Mouse (Mus musculus) embryonic fibroblast, embryonic 13.5 days (primary cell): ENCODE measurements at regions not wholly inside any gene's neighbourhood (a gene's known extent, or its start where the extent isn't known, plus 50 kb on each side); places are given as distances from the start of the nearest gene placed in this dataset.

ENCODE experiments used
- H3K27ac ChIP-seq: 2 replicates; pipeline ENCODE4 v1.5.1; 2012; ENCODE audit warnings: low read length, control low read depth, inconsistent platforms; ENCODE audit not compliant: insufficient read depth
- H3K4me1 ChIP-seq: 2 replicates; pipeline ENCODE4 v1.6.1; 2011; ENCODE audit warnings: low read length; ENCODE audit not compliant: control insufficient read depth, insufficient read depth
- H3K4me3 ChIP-seq: 2 replicates; pipeline ENCODE4 v1.5.1; 2011; ENCODE audit warnings: mild to moderate bottlenecking, control low read depth, low read length; ENCODE audit not compliant: insufficient read depth
- CTCF ChIP-seq: IDR thresholded peaks from 2 replicates; pipeline ENCODE4 v1.5.1; 2011; ENCODE audit warnings: mild to moderate bottlenecking, control low read depth, low read length, moderate library complexity, borderline replicate concordance; ENCODE audit not compliant: insufficient read depth
- POLR2A ChIP-seq: IDR thresholded peaks from 2 replicates; pipeline ENCODE4 v1.6.1; 2011; ENCODE audit warnings: low read depth, mild to moderate bottlenecking, control low read depth, low read length, moderate library complexity

DNA sequence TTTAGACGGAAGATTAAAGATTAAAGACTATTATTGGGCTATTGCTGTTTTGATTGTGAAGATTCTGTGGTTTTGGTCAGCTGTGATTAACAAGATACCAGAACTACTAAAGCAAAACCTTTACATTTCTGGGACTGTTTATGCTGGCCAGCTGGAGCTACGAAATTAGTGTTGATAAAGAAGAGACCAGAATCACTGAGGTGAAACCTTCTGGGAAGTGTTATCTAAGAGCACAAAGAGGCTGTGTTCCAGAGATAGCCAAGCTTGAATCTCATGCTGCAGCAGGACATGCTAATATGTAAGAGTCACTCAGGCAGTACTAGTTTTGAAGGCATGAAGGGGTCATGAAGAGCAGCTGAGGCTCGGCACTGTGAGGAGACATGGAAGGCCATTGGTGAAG, 169.7 kb upstream of the Sema3d start:
- TF ChIP-seq POLR2A (no peak), CTCF (no peak)
- H3K4me3 ChIP-seq: no peak overlapping the region
- H3K27ac ChIP-seq: no peak overlapping the region
- no peaks in the 10 kb centered on the region for H3K4me1 ChIP-seq

DNA sequence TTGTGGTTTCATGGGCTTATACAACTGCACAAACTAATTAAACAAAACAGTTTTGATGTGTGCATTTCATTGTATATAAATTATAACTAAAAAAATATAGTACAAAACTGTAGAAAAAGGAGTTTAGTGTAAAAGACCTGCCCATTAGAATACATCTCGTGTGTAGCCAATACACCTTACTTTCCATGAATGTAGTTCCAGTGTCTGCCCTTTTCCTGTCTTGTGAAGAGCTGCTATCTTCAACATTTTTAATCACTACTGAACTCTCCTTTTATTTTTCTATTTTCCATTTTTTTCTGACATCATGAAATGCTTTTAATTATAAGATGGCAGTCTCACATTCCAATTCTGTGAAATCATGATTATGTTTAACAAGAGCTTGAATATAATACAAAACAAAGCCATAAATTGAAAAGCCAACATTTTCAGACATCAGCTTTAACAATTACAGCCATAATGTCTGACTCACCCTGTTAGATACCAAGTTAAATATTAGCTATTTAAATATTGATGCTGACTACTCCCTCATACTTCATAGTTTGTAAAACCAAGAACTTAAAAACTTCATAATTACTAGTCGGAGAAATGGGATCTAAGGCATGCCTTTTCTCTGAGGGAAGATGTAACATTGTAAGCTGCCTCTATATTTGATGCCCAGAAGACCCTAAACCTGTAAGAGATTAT, 163.6 kb upstream of the Sema3d start:
- H3K4me3 ChIP-seq: no peak overlapping the region
- TF ChIP-seq CTCF: no peak
- no peak for TF ChIP-seq POLR2A
- H3K27ac ChIP-seq: no peak overlapping the region
- no peaks in the 10 kb centered on the region for H3K4me1 ChIP-seq

DNA sequence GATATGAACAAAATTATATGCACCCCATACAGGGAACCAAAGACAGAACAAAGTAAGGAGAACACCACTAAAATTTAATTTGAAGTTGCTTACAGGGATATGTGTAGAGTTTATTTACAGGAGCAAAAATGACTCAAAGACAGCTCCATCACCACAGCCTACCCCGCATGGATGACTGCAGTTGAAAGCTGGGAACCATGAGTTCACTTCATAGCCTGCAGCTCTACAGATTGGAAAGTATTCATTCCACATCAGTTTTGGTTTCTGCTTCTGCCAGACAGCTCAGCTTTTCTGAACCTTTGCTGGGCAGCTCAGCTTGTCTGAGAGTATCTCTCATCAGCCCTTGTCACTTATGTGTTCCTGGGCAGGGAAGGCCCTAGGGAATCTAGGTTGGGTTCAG, 160.6 kb upstream of the Sema3d start:
- TF ChIP-seq POLR2A (no peak), CTCF (no peak)
- Histone ChIP-seq H3K4me1 (no peaks in the 10 kb centered on the region), H3K4me3 (no peak overlapping the region), H3K27ac (no peak overlapping the region)

- Histone ChIP-seq H3K27ac (no peak overlapping the region), H3K4me3 (no peak overlapping the region), H3K4me1 (no peaks in the 10 kb centered on the region)
- no peak for TF ChIP-seq POLR2A
- TF ChIP-seq CTCF: no peak
These were observed 149.6 kb upstream of the Sema3d start for GRCm38 (mm10) chr5:12233377-12234096.

- no peak overlapping the region for H3K27ac ChIP-seq
- no peak overlapping the region for H3K4me3 ChIP-seq
- 0 out of 2 replicates have a peak, but pooled peaks cover 2% of the 10 kb centered on the region for H3K4me1 ChIP-seq
- TF ChIP-seq POLR2A: no peak
- TF ChIP-seq CTCF: no peak
These were observed 139.9 kb upstream of the Sema3d start for GRCm38 (mm10) chr5:12243179-12243805.

DNA sequence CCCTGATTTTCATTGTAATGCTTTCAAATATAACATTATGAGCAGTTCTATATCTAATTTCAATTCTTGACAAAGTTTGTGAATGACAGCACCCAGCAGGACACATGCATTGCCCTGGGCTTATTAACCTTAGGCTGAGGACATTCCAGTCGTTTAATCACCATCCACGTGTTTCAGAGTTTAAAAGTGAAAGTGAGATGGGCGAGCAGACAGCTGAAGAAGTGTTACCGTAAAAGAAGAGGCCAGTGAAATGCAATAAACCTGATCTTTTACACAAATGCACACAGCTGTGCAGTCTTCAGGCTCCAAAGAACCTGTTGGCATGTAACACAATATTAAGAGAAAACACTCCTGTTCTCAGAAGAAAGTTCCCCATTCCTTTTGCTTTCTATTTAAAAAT, 89.5 kb upstream of the Sema3d start:
- TF ChIP-seq POLR2A (no peak), CTCF (no peak)
- H3K4me1 ChIP-seq: peaks cover 3% of the 10 kb centered on the region; the same call in 1 of the 2 replicates

DNA sequence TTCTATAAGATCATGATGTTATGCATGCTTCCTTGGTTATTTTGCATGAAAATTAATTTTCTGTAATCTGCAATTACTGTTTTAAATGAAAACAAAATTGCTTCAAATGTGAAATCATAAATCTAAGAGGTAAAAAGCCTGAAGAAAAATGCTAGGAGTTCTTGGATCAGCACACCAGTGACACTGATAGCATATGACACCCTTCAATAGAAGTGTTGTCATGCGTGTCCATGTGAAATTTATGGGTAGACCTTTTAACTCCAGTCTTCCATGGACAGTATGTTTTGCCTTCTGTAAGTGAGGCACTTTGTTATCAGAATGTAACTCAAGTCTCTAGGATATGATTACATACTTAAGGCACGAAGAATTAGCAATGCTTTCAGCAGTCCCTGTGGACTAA, 85.9 kb upstream of the Sema3d start:
- Histone ChIP-seq H3K27ac (no peak overlapping the region), H3K4me1 (peaks cover 3% of the 10 kb centered on the region; the same call in 1 of the 2 replicates), H3K4me3 (no peak overlapping the region)
- TF ChIP-seq CTCF: no peak
- TF ChIP-seq POLR2A: no peak

More for the DNA sequence above, 89.5 kb upstream of the Sema3d start:
- no peak overlapping the region; the same call in 1 of the 2 replicates for H3K27ac ChIP-seq
- H3K4me3 ChIP-seq: peak overlapping the region; percentile 30

DNA sequence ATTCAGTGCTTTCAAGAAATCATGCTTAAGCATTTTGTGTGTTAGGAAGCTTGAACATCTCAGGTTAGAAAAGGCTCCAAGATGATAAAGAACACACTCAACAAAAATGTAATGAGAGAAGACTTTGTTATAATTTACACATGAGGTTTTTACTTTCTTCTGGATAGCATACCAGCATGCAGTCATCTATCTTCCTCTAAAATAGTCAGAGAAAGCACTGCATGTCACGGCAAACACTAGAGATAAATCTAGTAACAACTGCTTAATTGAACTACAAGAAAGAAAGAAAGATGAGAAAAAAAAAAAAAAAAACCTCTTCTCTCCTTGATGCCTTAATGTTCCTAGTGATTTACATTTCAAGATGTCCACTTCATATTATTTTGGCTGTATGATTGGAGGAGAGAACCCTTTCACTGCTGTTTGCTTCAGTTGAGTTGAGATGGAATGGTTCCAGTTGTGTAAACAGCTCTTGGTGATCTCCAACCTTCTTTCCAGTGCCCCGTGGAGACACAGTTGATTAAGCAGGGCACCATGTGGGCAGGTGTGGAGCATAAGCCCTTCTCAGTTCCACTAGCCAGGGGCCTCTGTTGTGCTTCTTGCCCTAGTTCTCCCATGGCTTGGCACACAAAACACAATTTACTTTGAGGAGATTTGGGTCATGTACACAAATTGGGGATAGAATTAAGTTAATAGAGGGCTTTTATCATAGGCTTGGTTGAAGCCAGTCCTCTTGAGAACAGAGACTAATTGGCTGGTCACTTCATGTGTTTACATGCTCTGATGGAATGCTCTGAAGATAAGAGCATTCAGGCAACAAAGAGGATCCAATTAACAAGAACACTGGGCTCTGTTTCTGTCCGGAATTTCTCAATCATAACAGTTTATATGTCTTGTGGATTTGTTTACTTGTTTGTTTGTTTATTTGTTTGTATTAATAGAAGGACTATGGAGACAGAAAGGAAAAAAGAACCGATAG, 81.1 kb upstream of the Sema3d start:
- no peak overlapping the region for H3K27ac ChIP-seq
- no peaks in the 10 kb centered on the region for H3K4me1 ChIP-seq
- TF ChIP-seq CTCF (no peak), POLR2A (no peak)

DNA sequence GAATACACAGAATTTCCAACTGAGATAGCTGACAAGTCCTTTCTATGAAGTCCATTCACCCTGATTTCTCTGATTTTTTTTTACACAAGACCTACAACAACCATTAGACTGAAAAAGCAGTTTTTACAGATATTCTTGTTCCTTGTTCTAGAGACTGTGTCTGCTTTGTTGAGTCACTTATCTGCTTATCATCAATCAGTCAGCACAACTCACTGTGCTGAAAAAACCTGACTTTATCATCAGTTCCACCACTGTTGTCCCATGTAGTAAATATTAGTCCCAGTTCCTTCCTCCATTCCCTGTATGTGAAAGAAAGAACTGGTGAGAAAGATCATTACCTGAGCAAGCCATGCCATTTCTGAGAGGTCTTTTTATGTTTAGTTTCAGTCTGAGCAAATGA, 73.8 kb upstream of the Sema3d start:
- Histone ChIP-seq H3K4me3 (no peak overlapping the region), H3K27ac (no peak overlapping the region)

More for the DNA sequence above, 81.1 kb upstream of the Sema3d start:
- no peak overlapping the region for H3K4me3 ChIP-seq

More for the DNA sequence above, 73.8 kb upstream of the Sema3d start:
- TF ChIP-seq CTCF (no peak), POLR2A (no peak)
- no peaks in the 10 kb centered on the region for H3K4me1 ChIP-seq
